Mouse (Mus musculus) embryonic fibroblast, embryonic 13.5 days (primary cell): ENCODE measurements at regions not wholly inside any gene's neighbourhood (a gene's known extent, or its start where the extent isn't known, plus 50 kb on each side); places are given as distances from the start of the nearest gene placed in this dataset.

Experiments used
- CTCF ChIP-seq: IDR thresholded peaks from 2 replicates; pipeline ENCODE4 v1.5.1; 2011; ENCODE audit warnings: mild to moderate bottlenecking, control low read depth, low read length, moderate library complexity, borderline replicate concordance; ENCODE audit not compliant: insufficient read depth
- POLR2A ChIP-seq: IDR thresholded peaks from 2 replicates; pipeline ENCODE4 v1.6.1; 2011; ENCODE audit warnings: low read depth, mild to moderate bottlenecking, control low read depth, low read length, moderate library complexity

GRCm38 (mm10) chr12:107708812-107709211, 220.4 kb downstream of the 3110018I06Rik start:
- no peak for TF ChIP-seq POLR2A
- TF ChIP-seq CTCF = no peak
